Mouse (Mus musculus): ENCODE measurements around the gene Farp1.

DNA sequence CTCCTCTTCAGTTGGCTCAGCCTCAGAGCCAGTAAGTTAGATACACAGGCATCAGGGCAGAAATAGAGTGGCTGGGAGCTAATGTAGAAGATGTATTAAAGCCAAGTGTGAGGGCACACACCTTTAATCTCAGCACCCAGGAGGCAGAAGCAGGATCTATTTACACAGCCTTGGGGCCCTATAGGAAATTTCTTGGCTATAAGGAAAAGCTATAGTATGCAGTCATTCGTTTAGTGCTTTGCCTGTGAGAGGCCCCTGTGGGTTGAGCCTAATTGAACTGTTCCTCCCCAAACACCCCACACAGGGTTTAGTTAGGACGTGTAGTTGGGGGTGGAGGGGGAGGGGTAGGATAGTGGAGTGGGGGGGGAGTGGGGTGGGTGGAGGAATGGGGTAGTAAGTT lies 87.9 kb downstream of the Farp1 start:
- no peak for TF ChIP-seq POLR2A (IDR thresholded peaks at IDR 0.05; ENCODE audit: low read depth, low read length)
- no peak for TF ChIP-seq CTCF (conservative IDR thresholded peaks at IDR 0.05; ENCODE audit: insufficient read depth, insufficient read length, low read depth, low read length)
